In the genomic region with DNA sequence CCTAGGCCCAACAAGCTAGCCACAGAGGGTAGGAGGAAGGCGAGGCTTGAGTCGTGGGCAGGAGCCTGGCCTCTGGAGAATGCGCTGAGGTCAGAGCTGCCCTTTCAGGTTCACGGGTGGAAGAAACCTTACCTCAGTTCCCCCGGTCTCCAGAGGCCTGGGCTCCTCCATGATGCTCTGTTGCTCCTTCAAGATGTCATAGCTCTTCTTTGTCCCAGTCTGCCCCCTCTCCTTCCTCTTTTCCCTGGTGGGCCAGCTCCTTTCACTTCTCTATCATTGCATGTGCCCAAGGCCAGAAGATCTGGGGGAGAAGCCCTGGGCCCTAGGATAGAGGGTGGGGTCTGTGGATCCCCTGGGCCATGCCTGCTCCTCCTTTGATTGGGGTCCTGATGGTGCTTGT, we compare ENCODE assay signal across 8 mouse cellular contexts. TPM values are rescaled to one million over a fixed set of nuclear protein-coding genes. Genes with fewer than 3 reads are reported as not detected.
DNase-seq lines count a peak whose midpoint lies in the region; ATAC-seq and TF ChIP-seq lines count a peak whose summit lies in the region.

No protein-coding gene starts in this region.

- DNase-seq in adrenal gland, adult (ENCODE audit: inconsistent age in 2 of 2, low spot score in 1 of 2): peak; percentile 53 to 77
- no peak for DNase-seq in adrenal gland, postnatal 25 days
- no peak for DNase-seq in lung, postnatal 14 days
- DNase-seq in liver, embryonic 13.5 days: no peak
- DNase-seq in stomach, postnatal 0 days (ENCODE audit: low spot score): no peak
- no peak for DNase-seq in urinary bladder, adult 2 months (ENCODE audit: low spot score)

- ATAC-seq in lung, embryonic 15.5 days (ENCODE audit: borderline replicate concordance, extremely low read depth, low FRiP score, low TSS enrichment): no peak
- no peak for ATAC-seq in liver, embryonic 13.5 days (ENCODE audit: low read depth)
- no peak for ATAC-seq in stomach, postnatal 0 days (ENCODE audit: low FRiP score, low TSS enrichment)
- ATAC-seq in CD4-positive, CD25-positive, alpha-beta regulatory T cell, adult 4 months: no peak

- no peak overlapping the region for H3K27ac ChIP-seq in lung, embryonic 15.5 days
- H3K27ac ChIP-seq in liver, embryonic 13.5 days: peak overlapping the region; percentile 94
- peak overlapping the region; percentile 30; the same call in 1 of the 2 replicates for H3K27ac ChIP-seq in stomach, postnatal 0 days (replicated peaks)

- no peaks in the 10 kb centered on the region for H3K9me3 ChIP-seq in lung, embryonic 15.5 days
- H3K9me3 ChIP-seq in liver, embryonic 13.5 days (replicated peaks): no peaks in the 10 kb centered on the region
- H3K9me3 ChIP-seq in stomach, postnatal 0 days (ENCODE audit: control insufficient read depth, low read length): no peaks in the 10 kb centered on the region

- H3K27me3 ChIP-seq in lung, embryonic 15.5 days: no peaks in the 10 kb centered on the region
- no peaks in the 10 kb centered on the region for H3K27me3 ChIP-seq in liver, embryonic 13.5 days
- H3K27me3 ChIP-seq in stomach, postnatal 0 days (ENCODE audit: control insufficient read depth, insufficient read depth, low read length): no peaks in the 10 kb centered on the region

- H3K4me3 ChIP-seq in lung, embryonic 15.5 days: peak overlapping the region; percentile 77
- H3K4me3 ChIP-seq in liver, embryonic 13.5 days (replicated peaks): peak overlapping the region; percentile 79
- peak overlapping the region; percentile 84; the same call in 1 of the 2 replicates for H3K4me3 ChIP-seq in stomach, postnatal 0 days (ENCODE audit: low read depth, low read length)

- TF ChIP-seq EP300 in stomach, postnatal 0 days (optimal IDR thresholded peaks at IDR 0.05): no peak

- no peaks in the 10 kb centered on the region for H3K36me3 ChIP-seq in lung, embryonic 15.5 days
- peaks cover 35% of the 10 kb centered on the region for H3K36me3 ChIP-seq in liver, embryonic 13.5 days
- H3K36me3 ChIP-seq in stomach, postnatal 0 days (ENCODE audit: control insufficient read depth, insufficient read depth, low read length): peaks cover 3% of the 10 kb centered on the region; the same call in 1 of the 2 replicates

- H3K4me2 ChIP-seq in lung, embryonic 15.5 days: peak overlapping the region; percentile 96
- H3K4me2 ChIP-seq in liver, embryonic 13.5 days: peak overlapping the region; percentile 83
- H3K4me2 ChIP-seq in stomach, postnatal 0 days (replicated peaks; ENCODE audit: low read depth): peak overlapping the region; percentile 95

- peaks cover 48% of the 10 kb centered on the region for H3K4me1 ChIP-seq in lung, embryonic 15.5 days
- peaks cover 87% of the 10 kb centered on the region for H3K4me1 ChIP-seq in liver, embryonic 13.5 days (replicated peaks)
- H3K4me1 ChIP-seq in stomach, postnatal 0 days (replicated peaks; ENCODE audit: control insufficient read depth, insufficient read depth): peaks cover 9% of the 10 kb centered on the region

- TF ChIP-seq CTCF in stomach, postnatal 0 days (IDR thresholded peaks at IDR 0.05; ENCODE audit: low read depth): no peak

- H3K9ac ChIP-seq in lung, embryonic 15.5 days: peak overlapping the region; percentile 76
- H3K9ac ChIP-seq in liver, embryonic 13.5 days: peak overlapping the region; percentile 93
- H3K9ac ChIP-seq in stomach, postnatal 0 days (ENCODE audit: low read length): peak overlapping the region; percentile 91

- WGBS in lung, embryonic 15.5 days: 75% methylated on average over 5 of the region's 5 CpGs
- 69% methylated on average over 5 of the region's 5 CpGs for WGBS in liver, embryonic 13.5 days (ENCODE audit: insufficient replicate concordance)
- WGBS in stomach, postnatal 0 days: 66% methylated on average over 5 of the region's 5 CpGs

RNA-seq across cellular contexts. Expression of a gene that starts 1.7 kb away (rescaled TPM):
- 127 and 136 TPM in 2 replicates for total RNA-seq in adrenal gland, postnatal 25 days (2021)
- polyA plus RNA-seq in lung, embryonic 15.5 days (2015; fragmentation: Nextera tagmentation; extraction: Ambion mirVana): 68.5 and 75.8 TPM in 2 replicates
- polyA plus RNA-seq in liver, embryonic 13.5 days (2015; fragmentation: Nextera tagmentation; extraction: Ambion mirVana): 42.8 and 46.0 TPM in 2 replicates
- 39.8 and 42.8 TPM in 2 replicates for polyA plus RNA-seq in stomach, postnatal 0 days (2015; fragmentation: Nextera tagmentation; extraction: Ambion mirVana)
- 88.4 and 107 TPM in 2 replicates for polyA plus RNA-seq in urinary bladder, adult 2 months (2012; rRNA removed)
- 10 to 100 TPM; 54.7 to 74.1 TPM for polyA plus RNA-seq in CD4-positive, CD25-positive, alpha-beta regulatory T cell, adult 4 months (2017; shearing (Covaris generic))

RNA-seq across cellular contexts. Expression of a gene that starts 5.1 kb away (rescaled TPM):
- total RNA-seq in adrenal gland, postnatal 25 days (2021): 48.6 and 50.9 TPM in 2 replicates
- polyA plus RNA-seq in lung, embryonic 15.5 days (2015; fragmentation: Nextera tagmentation; extraction: Ambion mirVana): 141 and 142 TPM in 2 replicates
- 186 and 202 TPM in 2 replicates for polyA plus RNA-seq in liver, embryonic 13.5 days (2015; fragmentation: Nextera tagmentation; extraction: Ambion mirVana)
- polyA plus RNA-seq in stomach, postnatal 0 days (2015; fragmentation: Nextera tagmentation; extraction: Ambion mirVana): 24.2 and 25.0 TPM in 2 replicates
- 10.0 and 14.5 TPM in 2 replicates for polyA plus RNA-seq in urinary bladder, adult 2 months (2012; rRNA removed)
- 10 to 100 TPM; 19.8 to 34.7 TPM for polyA plus RNA-seq in CD4-positive, CD25-positive, alpha-beta regulatory T cell, adult 4 months (2017; shearing (Covaris generic))

RNA-seq across cellular contexts. Expression of a gene that starts 28.9 kb away (rescaled TPM):
- total RNA-seq in adrenal gland, postnatal 25 days (2021): 31.4 and 33.5 TPM in 2 replicates
- 47.1 and 49.3 TPM in 2 replicates for polyA plus RNA-seq in lung, embryonic 15.5 days (2015; fragmentation: Nextera tagmentation; extraction: Ambion mirVana)
- polyA plus RNA-seq in liver, embryonic 13.5 days (2015; fragmentation: Nextera tagmentation; extraction: Ambion mirVana): 2.3 and 2.9 TPM in 2 replicates
- polyA plus RNA-seq in stomach, postnatal 0 days (2015; fragmentation: Nextera tagmentation; extraction: Ambion mirVana): 31.4 and 38.5 TPM in 2 replicates
- 23.2 and 24.2 TPM in 2 replicates for polyA plus RNA-seq in urinary bladder, adult 2 months (2012; rRNA removed)
- under 1 TPM in 1 of 2 experiments, not detected in 1; 0.32 TPM for polyA plus RNA-seq in CD4-positive, CD25-positive, alpha-beta regulatory T cell, adult 4 months (2017; shearing (Covaris generic))

Comparison
In these comparisons a context has a peak if more than half of its experiments do, and no peak if none do; other contexts are left out.
1. DNase-seq: peak in adrenal gland, adult (2 of 2); none in adrenal gland, postnatal 25 days (single experiment), lung, postnatal 14 days (single experiment), liver, embryonic 13.5 days (single experiment), stomach, postnatal 0 days (single experiment) and urinary bladder, adult 2 months (single experiment).
2. Peak in every context shown above with its lines, with median percentiles within 50 percentile points of each other: H3K4me2 ChIP-seq, H3K4me3 ChIP-seq and H3K9ac ChIP-seq.